Mouse (Mus musculus) bone marrow, adult 2 months (tissue): ENCODE measurements around the gene Scrt2.

ENCODE experiments used
- CTCF ChIP-seq: fragments of 200-500 bp; IDR thresholded peaks from 2 replicates; pipeline ENCODE4 v1.5.1; 2011; ENCODE audit warnings: low read length, control low read depth; ENCODE audit not compliant: control insufficient read depth, insufficient read depth
- POLR2A ChIP-seq: fragments of 200-500 bp; IDR thresholded peaks from 2 replicates; pipeline ENCODE4 v1.6.1; 2011; ENCODE audit warnings: low read depth, mild to moderate bottlenecking, control low read depth, low read length, borderline replicate concordance; ENCODE audit not compliant: control insufficient read depth

DNA sequence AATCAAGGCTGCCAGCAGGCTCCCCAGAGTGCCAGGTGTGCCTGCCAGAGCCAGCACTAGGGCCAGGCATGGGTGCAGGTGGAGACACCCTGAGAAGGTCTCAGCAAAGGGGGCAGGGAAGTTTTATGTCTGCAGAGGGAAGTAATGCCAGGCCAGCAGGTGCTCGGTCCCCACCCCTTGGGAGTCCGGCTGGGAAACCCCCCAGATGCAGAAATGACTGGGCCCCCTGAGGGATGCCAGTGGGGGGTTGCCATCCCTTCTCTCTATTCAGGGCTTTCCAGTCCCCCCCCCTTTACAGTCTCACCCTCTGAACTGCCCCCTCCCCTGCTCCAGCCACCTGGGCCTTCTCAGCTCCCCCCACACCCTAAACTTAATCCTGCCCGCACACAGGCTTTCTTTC lies 29.3 kb upstream of the Scrt2 start:
- TF ChIP-seq CTCF (no peak), POLR2A (no peak)
